Mouse (Mus musculus) 3T3-L1 (cell line): ENCODE measurements around the gene Gpr35.

Source experiments
- DNase-seq: peaks from one replicate; pipeline ENCODE4 v3.0.0-alpha.2; 2015; ENCODE audit warnings: low read depth, low spot score

Gpr35 gene

DNA sequence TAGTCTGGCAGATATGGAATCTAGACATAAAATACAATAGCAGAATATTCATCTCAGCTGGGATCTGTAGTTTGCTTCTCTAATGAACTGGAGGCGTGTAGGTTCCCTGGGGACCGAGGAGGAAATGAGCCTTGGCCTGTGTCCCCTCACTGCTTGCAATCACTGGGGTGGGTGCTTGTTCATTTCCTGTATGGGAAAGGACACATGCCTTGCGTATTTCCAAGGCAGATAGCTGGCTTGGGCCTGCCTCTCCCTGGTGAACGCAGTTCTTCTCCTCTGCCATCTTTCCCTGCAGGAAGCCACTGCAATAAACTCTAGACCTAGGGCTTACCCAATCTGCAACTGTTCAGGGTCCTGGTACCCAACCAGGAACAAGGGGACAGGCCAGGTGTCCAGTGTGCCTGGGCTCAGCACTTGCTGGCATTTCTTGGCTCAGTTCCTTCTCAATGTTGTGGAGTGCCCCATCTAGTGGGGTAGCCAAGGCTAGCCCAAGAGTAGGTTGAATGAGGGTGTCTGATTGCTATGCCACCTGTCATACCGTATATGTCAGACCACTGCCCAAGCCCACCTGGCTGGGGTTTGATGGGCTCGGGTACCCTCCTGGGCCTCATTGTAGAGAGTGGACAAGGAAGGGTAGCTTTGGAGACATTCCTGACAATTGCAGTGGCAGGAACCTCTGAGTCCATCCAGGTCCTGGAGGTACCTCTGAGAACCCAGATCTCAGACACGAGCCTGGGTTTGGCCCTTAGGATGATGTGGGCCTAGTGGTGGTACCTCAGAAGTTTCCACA lies 30.6 kb downstream of the Gpr35 start:
- DNase-seq, result no peak

DNA sequence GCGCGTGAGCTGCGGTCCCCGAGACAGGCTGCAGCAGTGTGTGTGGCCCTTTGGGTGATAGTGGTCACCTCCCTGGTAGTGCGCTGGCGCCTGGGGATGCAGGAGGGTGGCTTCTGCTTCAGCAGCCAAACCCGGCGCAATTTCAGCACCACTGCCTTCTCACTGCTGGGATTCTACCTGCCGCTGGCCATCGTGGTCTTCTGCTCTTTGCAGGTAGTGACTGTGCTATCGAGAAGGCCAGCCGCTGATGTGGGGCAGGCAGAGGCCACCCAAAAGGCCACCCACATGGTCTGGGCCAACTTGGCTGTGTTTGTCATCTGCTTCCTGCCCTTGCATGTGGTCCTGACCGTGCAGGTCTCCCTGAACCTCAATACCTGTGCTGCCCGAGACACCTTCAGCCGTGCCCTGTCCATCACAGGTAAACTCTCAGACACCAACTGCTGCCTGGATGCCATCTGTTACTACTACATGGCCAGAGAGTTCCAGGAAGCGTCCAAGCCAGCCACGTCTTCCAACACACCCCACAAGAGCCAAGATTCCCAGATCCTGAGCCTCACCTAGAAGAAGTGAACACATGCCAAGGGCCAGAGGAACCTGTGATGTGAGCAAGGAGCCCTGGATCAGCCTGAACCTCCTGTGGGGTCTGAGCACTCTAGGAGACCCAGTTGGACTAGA lies 32.4 kb downstream of the Gpr35 start:
- no peak for DNase-seq

DNA sequence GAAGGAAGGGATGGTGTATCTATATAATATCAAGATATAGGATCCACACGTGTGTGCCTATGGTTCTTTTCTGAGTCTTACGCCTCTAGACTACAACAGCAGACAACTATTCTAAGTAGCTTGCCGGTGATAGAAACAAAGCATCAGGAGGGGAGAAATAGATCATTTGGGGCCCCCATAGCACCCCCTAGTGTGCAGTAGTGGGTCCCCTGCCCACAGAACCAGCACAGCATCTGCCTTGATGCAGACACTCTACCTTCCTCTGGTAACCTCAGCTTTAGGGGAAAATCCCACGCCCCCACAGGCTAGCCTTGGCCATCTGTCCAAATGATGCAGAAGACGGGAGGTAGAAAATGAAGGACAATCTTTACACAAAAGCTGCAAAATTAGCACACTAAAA lies 34.3 kb downstream of the Gpr35 start:
- DNase-seq, result no peak

DNA sequence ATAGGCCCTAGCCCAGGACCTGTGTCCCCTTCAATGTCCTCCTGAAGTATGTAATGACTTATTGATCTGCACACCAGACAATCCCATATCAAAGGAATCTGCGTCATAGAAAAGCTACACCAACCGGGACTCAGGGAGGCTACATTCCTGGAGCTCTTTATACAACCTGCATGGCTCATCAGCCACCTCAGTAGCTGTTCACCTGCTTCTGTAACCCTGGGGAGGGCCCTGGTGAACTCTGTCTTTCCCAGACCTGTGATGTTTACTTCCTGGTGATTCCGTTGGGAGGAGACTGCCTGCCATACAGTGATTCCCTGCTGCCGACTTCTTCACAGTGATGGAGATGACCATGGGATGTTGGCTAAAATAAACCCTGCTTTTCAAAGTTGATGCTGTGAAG lies 38.2 kb downstream of the Gpr35 start:
- DNase-seq, result no peak

DNA sequence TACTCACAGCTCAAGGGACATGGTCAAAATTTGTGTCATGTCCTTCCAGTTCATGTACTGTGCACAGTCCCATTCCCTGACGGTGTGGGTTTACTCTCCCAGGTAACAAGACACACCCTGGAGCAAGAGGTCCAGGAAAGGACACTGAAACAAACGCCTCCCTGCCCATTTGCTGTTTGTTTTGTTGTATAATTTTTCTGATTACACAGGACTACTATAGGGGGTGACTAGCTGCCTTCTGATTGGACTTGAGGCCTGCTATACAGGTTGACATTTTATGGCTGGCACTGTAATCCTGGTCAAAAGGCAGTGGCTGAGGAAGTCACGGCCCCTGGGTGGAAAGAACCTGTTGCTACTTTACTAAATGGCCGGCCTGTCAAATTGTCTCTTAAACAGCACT lies 39.2 kb downstream of the Gpr35 start:
- DNase-seq, result no peak

DNA sequence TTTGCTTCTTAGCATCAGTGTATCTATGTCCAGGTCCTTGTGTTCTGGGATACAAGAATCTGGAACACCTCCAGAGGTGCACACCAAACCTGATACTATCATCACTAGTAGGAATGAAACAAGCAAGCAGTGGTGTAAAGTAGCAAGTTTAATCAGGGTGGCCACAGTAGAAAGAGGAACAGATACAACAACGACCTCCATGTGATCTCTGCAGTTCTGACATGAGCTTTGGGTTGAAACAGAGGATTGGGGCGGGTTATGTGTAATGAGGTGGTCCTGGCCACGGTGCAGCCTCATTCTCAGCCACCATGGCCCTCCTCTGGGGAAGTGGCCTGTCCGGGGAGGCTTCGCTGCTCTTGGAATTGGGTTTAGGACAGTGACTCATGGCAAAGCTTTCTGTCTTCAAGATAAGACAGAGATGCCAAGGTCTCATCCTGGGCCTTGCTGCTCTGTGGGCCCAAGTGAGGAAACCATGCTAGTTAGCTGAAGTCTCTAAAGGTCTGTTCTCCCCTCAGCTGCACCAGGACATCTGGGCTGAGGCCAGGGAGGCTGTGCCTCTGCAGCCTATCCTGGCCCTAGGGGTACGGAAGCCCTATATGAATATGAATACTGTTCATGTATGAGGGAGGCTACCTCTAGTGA lies 41.7 kb downstream of the Gpr35 start:
- no peak for DNase-seq

DNA sequence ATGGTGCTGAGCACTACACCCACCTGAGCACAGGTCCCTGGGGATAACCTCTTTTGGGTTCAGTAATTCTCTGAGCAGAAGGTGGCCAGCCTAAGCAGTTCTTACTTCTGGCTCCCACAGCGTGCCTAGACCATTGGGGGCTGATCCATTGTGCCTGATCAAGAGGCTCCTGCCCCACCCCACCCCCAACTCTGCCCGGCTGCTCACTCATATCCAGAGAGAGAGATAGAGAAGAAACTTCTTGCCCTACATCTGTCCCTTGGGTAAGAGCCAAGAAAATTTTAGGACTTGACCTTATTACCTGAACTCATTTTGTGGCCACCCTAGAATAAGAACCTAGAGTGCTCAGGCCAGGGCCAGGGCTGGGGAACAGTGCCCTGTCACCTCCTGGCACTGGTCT lies 42.2 kb downstream of the Gpr35 start:
- no peak for DNase-seq

DNA sequence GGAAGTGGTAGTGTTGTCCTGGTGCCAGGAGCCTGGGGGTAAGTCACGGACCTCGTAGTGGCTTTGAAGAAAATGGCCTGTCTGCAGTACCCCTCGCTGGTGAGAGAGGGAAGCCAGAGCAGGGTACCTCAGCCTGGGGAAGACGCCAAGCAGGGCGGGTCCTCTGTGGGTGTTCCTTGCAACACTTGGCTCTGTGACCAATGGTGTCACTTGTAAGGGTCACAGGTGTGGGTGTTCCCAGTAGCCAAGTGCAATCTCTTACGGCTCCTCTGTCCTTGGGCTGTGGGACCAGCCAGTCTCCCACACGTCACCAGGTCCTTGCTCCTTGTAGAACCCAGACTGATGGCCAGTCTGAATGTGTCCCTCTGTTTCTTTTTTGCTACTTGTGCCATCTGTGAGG lies 55.4 kb downstream of the Gpr35 start, which contains the start of gene Aqp12:
TSS of gene Aqp12 (plus strand) at position 274 of the 400 bp plus-strand sequence.
- no peak for DNase-seq

DNA sequence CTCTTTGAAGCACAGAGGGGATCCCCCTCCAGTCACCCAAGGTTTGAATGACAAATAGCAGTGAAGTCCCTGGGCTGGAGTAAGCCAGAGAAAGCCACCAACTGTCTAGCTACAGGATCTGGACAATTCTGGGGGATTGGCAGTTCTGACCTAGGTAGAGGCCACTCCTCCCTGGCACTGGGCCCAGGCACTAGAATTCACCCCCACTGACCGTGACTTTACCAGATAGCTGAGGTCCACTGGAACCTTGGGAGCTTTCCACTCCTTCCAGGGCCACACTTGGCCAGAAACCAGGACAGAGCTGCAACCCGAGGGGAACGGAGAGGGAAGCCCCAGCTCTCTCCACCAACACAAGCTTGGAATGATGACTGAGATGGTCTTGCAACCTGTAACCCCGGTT lies 58.5 kb downstream of the Gpr35 start:
- DNase-seq, result no peak

DNA sequence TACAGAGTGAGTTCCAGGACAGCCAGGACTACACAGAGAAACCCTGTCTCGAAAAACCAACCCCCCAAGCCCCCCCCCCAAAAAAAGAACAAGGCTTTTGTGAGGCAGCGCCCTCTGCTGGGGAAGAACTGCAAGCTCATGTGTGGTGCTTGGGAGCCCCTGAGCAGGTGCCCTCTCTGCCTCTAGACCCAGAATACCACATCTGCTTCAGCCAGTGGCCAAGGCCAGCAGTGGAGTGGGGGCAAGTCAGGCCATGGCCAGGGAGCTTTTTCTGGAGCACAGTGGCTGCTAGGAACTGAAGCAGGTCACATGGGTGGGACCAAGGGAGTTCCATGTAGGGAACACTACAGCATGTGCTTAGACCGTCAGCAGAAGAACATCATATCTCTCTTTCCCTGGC lies 60.1 kb downstream of the Gpr35 start:
- DNase-seq, result peak; percentile 18

DNA sequence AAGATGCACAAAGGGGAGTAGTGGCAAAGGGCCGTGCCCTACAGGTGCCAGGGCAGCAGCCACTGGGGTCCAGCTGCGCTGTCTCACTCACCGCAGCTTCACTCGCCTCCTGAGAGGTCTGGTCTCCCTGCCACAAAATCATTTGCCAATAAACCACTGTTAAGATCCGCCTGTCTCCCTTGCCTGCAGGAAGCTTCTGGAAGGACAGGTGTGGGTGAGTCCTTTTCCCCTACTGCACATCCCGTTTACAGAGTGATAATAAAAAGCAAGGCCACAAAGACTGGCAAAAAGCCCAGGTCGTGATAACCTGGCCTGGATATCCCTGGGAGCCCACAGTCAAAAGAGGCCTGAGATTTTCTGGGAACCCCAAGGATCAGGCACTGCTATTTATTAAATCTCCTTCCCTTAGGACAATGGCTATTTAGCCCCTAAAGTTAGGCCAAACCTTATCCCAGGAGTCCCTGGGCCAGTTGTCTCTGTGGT lies 61.5 kb downstream of the Gpr35 start:
- no peak for DNase-seq

DNA sequence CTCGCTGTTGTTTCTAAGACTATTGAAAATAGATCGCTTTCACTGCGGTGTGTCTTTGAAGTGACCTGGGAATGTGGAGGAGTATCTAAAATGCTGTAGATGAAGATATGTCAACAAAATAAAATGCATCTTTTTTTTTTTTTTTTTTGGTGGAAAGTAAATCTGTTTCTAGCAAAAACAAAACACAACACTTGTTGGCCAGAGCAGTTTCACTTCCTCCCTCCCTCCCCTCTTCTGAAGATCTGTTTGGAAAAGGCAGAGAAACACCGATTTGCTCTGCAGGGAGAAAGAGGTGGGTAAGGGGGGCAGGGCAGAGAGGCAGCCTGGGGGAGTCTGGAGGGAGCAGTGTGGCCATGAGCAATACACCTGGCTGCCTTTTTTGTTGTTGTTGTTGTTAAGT lies 62.7 kb downstream of the Gpr35 start:
- no peak for DNase-seq

DNA sequence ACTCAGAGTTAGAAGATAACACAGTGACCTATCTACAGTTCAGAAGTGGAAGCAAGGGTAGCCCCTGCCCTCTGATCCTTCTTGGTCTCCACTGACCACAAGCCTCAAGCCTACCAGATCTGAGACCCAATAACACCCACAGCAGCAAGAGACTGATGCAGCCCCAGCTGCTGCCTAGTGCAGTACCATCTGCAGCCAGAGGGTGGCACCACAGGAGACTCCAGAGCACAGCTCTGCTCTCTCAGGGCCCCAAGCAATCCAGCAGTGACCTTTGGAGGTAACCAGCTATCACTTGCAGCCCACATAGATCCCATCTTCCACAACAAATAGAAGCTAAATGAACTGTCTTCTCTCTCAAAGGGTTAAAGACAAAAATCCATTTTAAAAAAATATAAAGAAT lies 63.8 kb downstream of the Gpr35 start:
- peak; percentile 73 for DNase-seq

DNA sequence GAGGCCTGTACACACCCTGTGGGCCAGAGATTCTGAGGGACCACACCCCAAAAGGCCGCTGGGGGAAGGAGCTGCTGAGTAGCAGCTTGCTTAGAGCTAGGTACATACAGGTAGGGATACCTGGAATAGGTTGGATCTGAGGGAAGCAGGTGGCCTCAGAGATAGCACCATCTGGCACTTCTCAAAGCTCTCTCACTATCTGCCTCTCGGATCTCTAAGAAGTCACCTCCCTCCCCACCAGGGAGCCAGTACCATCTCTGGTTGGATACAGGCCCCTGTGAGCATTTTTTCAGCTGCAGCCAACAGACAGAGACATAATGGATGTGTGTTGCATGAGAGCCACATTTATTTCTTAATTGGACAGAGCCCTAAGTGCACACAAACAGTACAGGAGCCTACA lies 64.5 kb downstream of the Gpr35 start:
- DNase-seq, result no peak

DNA sequence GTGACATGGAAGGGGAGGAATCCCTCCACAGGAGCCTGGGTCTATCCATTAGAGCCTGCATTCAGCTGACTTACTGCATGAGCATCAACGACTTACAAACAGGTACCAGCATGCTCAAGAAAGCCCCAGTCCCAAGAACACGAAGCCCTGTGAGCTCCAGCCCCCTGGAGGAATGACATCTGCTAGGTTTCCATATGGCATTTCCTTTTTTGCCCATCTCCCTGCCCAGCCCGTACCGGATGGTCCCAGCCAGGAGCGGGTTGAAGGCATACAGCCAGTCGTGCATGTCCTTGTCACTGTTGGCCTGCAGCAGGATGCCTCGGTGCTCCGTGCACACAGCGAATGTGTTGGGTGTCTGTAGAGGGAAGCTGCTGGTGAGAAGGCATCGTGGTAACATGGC lies 68.1 kb downstream of the Gpr35 start:
- no peak for DNase-seq

DNA sequence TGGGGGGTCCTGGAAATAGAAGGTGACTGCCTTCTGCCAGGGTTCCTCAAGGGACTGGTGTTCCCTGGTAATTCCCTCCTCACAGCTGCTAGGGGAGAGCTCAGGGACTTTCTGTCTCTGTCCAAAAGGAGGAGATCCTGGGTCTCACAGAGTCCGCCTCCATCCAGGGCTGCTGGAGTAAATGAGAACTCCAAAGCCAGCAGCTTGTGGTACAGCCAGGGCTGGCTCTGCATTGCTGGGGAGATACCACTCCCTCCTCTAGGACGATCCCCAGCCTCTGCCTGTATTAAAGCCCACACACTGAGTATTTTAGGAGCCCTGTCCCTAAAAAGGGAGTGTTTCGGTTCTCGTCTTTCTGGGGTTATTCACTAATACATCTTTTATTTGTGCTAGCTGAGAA lies 69.9 kb downstream of the Gpr35 start:
- no peak for DNase-seq

DNA sequence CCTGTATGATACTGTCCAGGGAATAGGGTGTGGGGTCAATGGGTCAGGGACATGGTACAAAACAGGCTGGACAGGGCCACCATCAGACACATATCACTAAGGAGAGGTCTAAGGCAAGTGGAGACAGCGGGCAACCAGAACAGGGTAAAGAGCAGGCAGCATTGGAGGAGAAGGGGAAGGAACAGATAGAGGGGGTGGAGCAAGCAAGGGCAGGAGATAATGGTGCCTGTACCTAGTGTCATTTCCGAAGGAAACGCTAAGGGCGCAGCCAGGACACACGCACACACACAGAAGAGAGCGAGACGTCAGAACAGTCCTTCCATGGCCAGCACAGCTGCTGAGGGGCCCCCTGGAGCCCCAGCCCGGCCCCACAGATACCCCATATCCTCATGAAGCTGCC lies 75.9 kb downstream of the Gpr35 start:
- DNase-seq, result no peak

DNA sequence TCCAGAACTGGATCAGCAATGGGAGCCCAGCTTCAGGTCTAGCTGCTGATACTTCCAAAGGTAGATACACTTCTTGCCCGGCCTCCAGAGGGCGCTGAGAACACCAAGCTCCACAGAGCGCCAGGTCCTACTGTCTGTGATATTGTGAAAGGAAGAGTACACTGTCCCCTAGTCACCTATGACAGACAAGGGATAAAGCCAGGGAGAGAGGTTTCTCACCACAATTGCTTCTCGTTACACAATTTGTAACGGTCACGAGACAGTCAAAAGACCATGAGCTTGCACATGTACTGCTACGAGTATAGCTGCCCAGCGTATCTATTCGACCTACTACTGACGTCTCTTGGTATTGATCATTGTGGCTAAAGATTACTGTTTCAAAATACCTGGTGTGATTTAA lies 78.7 kb downstream of the Gpr35 start:
- DNase-seq, result no peak

DNA sequence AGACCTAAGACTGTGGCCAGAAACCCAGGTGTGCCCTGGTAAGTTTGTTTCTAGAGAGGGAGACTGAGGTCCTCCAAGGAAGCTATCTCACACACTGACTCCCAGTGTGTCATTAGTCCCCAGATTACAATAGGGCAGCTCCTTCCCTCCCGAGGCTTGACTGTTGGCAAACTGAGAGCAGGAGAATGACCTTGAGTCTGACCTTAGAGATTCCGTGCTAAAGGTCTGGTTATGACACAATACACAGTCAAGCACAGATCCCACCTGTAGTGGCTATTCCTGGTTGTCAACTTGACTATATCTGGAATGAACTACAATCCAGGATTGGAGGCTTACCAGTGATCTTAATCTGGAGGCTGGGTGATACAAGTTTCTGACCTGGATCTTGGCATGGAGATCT lies 79.4 kb downstream of the Gpr35 start:
- no peak for DNase-seq

DNA sequence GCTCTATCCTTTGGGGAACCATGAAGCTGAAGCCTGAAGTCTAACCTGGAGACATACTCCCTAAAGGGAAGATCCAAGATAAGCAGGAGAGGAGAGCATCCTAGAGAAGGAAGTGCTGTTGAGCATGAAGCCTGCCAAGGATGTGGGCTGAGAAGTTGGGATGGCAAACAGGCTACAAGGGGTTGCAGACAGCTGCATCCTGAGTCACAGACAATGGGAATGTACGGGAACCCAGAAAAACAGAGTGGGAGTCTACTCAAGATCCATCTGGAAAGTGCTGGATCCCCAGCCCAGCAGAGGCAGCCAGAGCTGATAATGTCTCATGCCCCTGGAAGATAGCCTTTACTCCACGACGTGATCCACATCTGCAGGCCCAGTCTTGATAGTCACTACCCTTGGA lies 80.5 kb downstream of the Gpr35 start:
- DNase-seq, result no peak

DNA sequence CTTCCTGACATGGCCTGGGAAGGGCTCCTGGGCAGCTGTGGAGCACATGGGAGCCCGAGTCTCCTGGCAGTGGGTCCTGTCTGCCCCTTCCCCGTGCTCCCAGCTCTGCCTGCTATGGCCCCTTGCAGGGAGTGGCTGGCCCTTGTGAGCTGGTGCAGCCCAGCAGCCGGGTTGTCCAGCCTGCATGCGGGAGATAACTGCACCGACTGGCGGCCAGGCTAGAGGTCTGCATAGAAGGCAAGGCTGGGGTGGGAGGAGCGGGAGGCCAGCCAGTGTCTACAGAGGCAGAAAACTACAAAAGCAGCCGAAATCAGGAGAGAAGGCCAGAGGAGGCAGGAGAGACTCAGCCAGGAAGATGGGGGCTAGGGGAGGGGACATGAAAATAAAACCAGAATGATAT lies 83.3 kb downstream of the Gpr35 start:
- no peak for DNase-seq

DNA sequence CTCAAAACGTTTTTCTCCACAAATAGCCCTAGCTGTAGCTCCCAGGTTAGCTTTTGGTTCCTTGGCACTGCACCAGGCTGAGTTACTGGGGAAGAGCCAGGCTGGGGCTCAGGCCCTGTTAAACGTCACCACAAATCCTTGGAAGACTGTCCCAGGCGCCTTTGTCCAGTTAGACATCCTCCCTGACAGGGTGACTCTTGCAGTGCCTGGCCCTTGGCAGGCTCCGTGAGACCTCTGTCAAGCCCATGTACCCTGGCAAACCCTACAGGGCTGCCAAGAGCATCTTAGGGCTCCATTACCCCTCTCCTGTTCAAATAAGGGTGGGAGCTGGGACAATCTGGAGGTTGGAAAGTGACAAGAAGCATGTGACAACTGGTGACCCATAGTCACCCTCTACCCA lies 85.3 kb downstream of the Gpr35 start:
- DNase-seq, result no peak
